Mouse (Mus musculus) CH12.LX (cell line): Measurements from ENCODE around the gene Pik3c2b. TPM values are rescaled to one million over a fixed set of nuclear protein-coding genes. Genes with fewer than 3 reads are reported as not detected.
"Not testable (repeated sequence)": the region's sequence is repeated elsewhere in the genome, so short reads cannot be mapped to it uniquely, and the experiment has no call there.

Source experiments
- DNase-seq: peaks from one replicate; pipeline ENCODE4 v3.0.0-alpha.2; 2013; ENCODE audit errors: extremely low read depth
- H3K27ac ChIP-seq: 2 replicates; pipeline ENCODE4 v1.5.1; 2012; ENCODE audit warnings: low read depth, mild to moderate bottlenecking, control low read depth, moderate library complexity; ENCODE audit not compliant: insufficient read depth
- H3K27me3 ChIP-seq: replicated peaks from 2 replicates; pipeline ENCODE3; 2012; ENCODE audit warnings: inconsistent platforms
- H3K36me3 ChIP-seq, 2 experiments: replicated peaks in 1 of 2; 2 replicates each; pipeline versions ENCODE3 to v1.6.1; 2012; ENCODE audit warnings: inconsistent platforms in 1 of 2, low read length in 1 of 2, mild to moderate bottlenecking in 1 of 2, mixed read lengths in 1 of 2, moderate library complexity in 1 of 2; ENCODE audit not compliant: control insufficient read depth in 1 of 2, insufficient read depth in 1 of 2
- H3K4me1 ChIP-seq, 2 experiments: 2 replicates each; pipeline ENCODE4 v1.6.1; 2012; ENCODE audit warnings: inconsistent platforms in 1 of 2, moderate library complexity in 1 of 2; ENCODE audit not compliant: insufficient read depth in 2 of 2, control insufficient read depth in 1 of 2
- H3K4me2 ChIP-seq: 2 replicates; pipeline ENCODE4 v1.6.1; 2012; ENCODE audit warnings: low read depth, mild to moderate bottlenecking, control low read depth; ENCODE audit not compliant: poor library complexity, insufficient read depth, severe bottlenecking
- H3K4me3 ChIP-seq, 3 experiments: fragments of 150-350 bp in 1 of 3; sonication (generic) in 1 of 3; replicated peaks in 1 of 3; 2 replicates each; pipeline versions ENCODE3 to v1.5.1; 2011 to 2012; ENCODE audit warnings: low read depth in 2 of 3, low read length in 2 of 3, mild to moderate bottlenecking in 2 of 3, moderate library complexity in 2 of 3, control low read depth in 1 of 3, improper control_type of control experiment in 1 of 3, inconsistent platforms in 1 of 3, mixed read lengths in 1 of 3; ENCODE audit not compliant: poor library complexity in 1 of 3
- H3K79me2 ChIP-seq: replicated peaks from 2 replicates; pipeline ENCODE4 v1.6.1; 2012; ENCODE audit warnings: mild to moderate bottlenecking, moderate library complexity; ENCODE audit not compliant: control insufficient read depth, poor library complexity, insufficient read depth, severe bottlenecking; ENCODE audit errors: extremely low read depth
- H3K9ac ChIP-seq: 2 replicates; pipeline ENCODE4 v1.6.1; 2012; ENCODE audit warnings: low read depth, mild to moderate bottlenecking, control low read depth, moderate library complexity; ENCODE audit not compliant: insufficient read depth
- H3K9me3 ChIP-seq: replicated peaks from 2 replicates; pipeline ENCODE3; 2012; ENCODE audit warnings: low read length, inconsistent platforms, mixed read lengths
- BHLHE40 ChIP-seq: IDR thresholded peaks from 2 replicates; pipeline ENCODE4 v1.6.1; 2011; ENCODE audit warnings: mild to moderate bottlenecking, low read depth, low read length, improper control_type of control experiment
- CTCF ChIP-seq, 2 experiments: IDR thresholded peaks in 1 of 2; conservative IDR thresholded peaks in 1 of 2; 2 replicates each; pipeline ENCODE4 v1.5.1; 2011 to 2012; ENCODE audit warnings: low read depth in 2 of 2, low read length in 2 of 2, improper control_type of control experiment in 1 of 2, inconsistent platforms in 1 of 2, mild to moderate bottlenecking in 1 of 2, moderate library complexity in 1 of 2
- ETS1 ChIP-seq: conservative IDR thresholded peaks from 2 replicates; pipeline ENCODE4 v1.6.1; 2012; ENCODE audit warnings: low read depth, mild to moderate bottlenecking, inconsistent platforms, low read length, improper control_type of control experiment, moderate library complexity
- GABPA ChIP-seq: IDR thresholded peaks from 2 replicates; pipeline ENCODE4 v1.6.1; 2012; ENCODE audit warnings: low read depth, low read length, improper control_type of control experiment, inconsistent platforms; ENCODE audit not compliant: insufficient replicate concordance
- HCFC1 ChIP-seq: IDR thresholded peaks from 2 replicates; pipeline ENCODE4 v1.6.1; 2012; ENCODE audit warnings: low read depth, mild to moderate bottlenecking, inconsistent platforms, low read length, improper control_type of control experiment
- JUN ChIP-seq: IDR thresholded peaks from 2 replicates; pipeline ENCODE4 v1.6.1; 2011; ENCODE audit warnings: low read depth, mild to moderate bottlenecking, low read length, improper control_type of control experiment, moderate library complexity; ENCODE audit not compliant: insufficient read depth
- MXI1 ChIP-seq: IDR thresholded peaks from 2 replicates; pipeline ENCODE4 v1.6.1; 2011; ENCODE audit warnings: mild to moderate bottlenecking, low read depth, low read length, improper control_type of control experiment
- MYC ChIP-seq: IDR thresholded peaks from 2 replicates; pipeline ENCODE4 v1.6.1; 2011; ENCODE audit warnings: low read depth, mild to moderate bottlenecking, improper control_type of control experiment, low read length
- POLR2AphosphoS2 ChIP-seq: IDR thresholded peaks from 2 replicates; pipeline ENCODE4 v1.6.1; 2011; ENCODE audit warnings: low read depth, low read length, improper control_type of control experiment
- RAD21 ChIP-seq: IDR thresholded peaks from 2 replicates; pipeline ENCODE4 v1.6.1; 2011; ENCODE audit warnings: low read depth, mild to moderate bottlenecking, low read length, improper control_type of control experiment, moderate library complexity
- TBP ChIP-seq: conservative IDR thresholded peaks from 2 replicates; pipeline ENCODE4 v1.6.1; 2011; ENCODE audit warnings: low read depth, low read length, improper control_type of control experiment
- UBTF ChIP-seq: IDR thresholded peaks from 2 replicates; pipeline ENCODE4 v1.6.1; 2012; ENCODE audit warnings: low read depth, mild to moderate bottlenecking, inconsistent platforms, low read length, improper control_type of control experiment, moderate library complexity
- USF1 ChIP-seq: IDR thresholded peaks from 2 replicates; pipeline ENCODE4 v1.6.1; 2014; ENCODE audit warnings: low read depth, mild to moderate bottlenecking, inconsistent platforms, low read length, improper control_type of control experiment
- ZC3H11A ChIP-seq: IDR thresholded peaks from 2 replicates; pipeline ENCODE4 v1.6.1; 2012; ENCODE audit warnings: low read depth, mild to moderate bottlenecking, inconsistent platforms, low read length, improper control_type of control experiment
- ZKSCAN1 ChIP-seq: IDR thresholded peaks from 2 replicates; pipeline ENCODE4 v1.6.1; 2012; ENCODE audit warnings: low read depth, inconsistent platforms, low read length, improper control_type of control experiment, borderline replicate concordance
- ZNF384 ChIP-seq: IDR thresholded peaks from 2 replicates; pipeline ENCODE4 v1.6.1; 2012; ENCODE audit warnings: low read depth, low read length, improper control_type of control experiment, inconsistent platforms
- dilution Hi-C: fragments of 300-500 bp; cut with MboI; formaldehyde crosslinking; loops from 2 replicates; pipeline ENCODE4 v1.14.3; 2020; ENCODE audit warnings: low sequenced_read_pairs; ENCODE audit not compliant: extremely low pct_unique_long_range_greater_than_20kb, extremely low pct_ligation_motif_present
- in situ Hi-C: fragments of 300-500 bp; cut with MboI; formaldehyde crosslinking; loops from 3 replicates; pipeline ENCODE4 v1.14.3; 2019; ENCODE audit warnings: low sequenced_read_pairs, low pct_ligation_motif_present, low pct_unique_long_range_greater_than_20kb, mixed read lengths
- polyA plus RNA-seq: library from polyadenylated mRNA; unstranded; fragments of >175 nt; gene quantifications from 2 replicates; pipeline ENCODE4 v1.2.1, GENCODE M21; 2012; ENCODE audit warnings: low read depth; ENCODE audit not compliant: insufficient read length
- total RNA-seq, 2 experiments: library from RNA; depleted of rRNA; stranded (reverse); fragments of 300-350 nt in 1 of 2; fragments of >200 nt in 1 of 2; gene quantifications; 2 replicates each; pipeline ENCODE4 v1.2.3; 2012 to 2014

Pik3c2b gene
- total and polyA plus RNA-seq, 3 experiments = 8.7 to 16.5 (median 12.0) TPM

DNA sequence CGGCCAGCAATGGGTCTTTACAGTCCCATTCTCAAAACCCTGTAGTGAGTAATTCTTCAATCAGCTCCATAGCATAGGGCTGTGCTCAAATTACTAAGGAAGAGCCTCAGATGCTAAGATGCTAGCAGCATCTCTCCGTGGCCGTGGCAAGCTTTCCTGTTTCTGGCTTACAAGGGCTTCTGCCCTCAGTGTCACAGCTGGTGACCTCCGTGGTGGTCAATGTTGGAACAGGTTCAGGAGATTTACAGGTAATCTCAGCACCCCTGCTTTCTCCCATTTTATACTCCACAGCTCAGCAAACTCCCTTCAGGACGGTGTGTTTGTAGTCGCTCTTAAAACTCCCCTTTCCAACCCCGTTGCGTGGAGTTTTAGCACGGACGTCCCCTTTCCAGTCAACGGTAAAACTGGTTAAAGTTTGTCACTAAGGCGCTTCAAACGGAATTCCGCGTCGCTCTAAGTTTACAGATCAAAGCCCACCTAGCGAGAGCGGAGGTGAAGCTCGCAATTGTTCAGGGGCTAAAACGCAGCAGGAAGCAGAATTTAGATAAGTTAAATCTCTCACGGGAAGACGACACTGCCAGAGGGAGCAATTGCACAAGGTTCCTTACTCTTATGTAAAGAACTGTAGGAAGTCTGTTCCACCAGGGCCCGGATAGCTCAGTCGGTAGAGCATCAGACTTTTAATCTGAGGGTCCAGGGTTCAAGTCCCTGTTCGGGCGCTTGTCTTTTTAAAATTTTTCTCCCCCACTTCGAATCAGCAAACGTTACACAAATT is 12.0 kb upstream of the Pik3c2b start:
- Histone ChIP-seq H3K27ac (no peak overlapping the region), H3K9ac (no peak overlapping the region), H3K4me1 (peaks cover 0 to 15% of the 10 kb centered on the region in 2 experiments; a peak in 2 of 4 replicates), H3K4me3 (no peak overlapping the region), H3K9me3 (peaks cover 8% of the 10 kb centered on the region), H3K27me3 (no peaks in the 10 kb centered on the region), H3K36me3 (peaks cover 2 to 4% of the 10 kb centered on the region in 2 experiments), H3K79me2 (no peaks in the 10 kb centered on the region), H3K4me2 (no peak overlapping the region)
- DNase-seq = no peak
- in situ Hi-C loops (loop anchor here (25.0 kb wide), 1 partner anchor 329 kb away; the partner anchor contains the start of genes Etnk2 and Ren1), dilution Hi-C loops (no loop called here)
- TF ChIP-seq CTCF (conservative IDR thresholded peaks at IDR 0.05 in 1 of 2, IDR thresholded peaks at IDR 0.05 in 1 of 2; ENCODE audit: low read depth in 2 of 2, low read length in 2 of 2) (no peak), TBP (peak; percentile 85), MXI1 (no peak), RAD21 (no peak), JUN (no peak), BHLHE40 (no peak), USF1 (no peak), UBTF (no peak)

DNA sequence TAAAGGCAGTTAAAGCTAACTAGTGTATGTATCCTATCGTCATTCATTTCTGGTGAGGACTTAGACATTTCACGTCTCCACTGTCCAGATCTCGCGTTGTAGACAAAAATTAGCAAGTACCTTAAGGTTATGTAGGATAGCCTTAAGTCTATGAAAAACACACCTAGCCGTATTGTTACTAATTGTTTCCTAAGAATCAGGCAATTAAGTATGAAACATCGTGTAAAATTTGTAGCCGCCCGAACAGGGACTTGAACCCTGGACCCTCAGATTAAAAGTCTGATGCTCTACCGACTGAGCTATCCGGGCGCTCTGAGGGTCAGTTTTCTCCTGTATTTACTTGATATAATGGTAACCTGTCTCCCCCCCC is 11.4 kb upstream of the Pik3c2b start:
- H3K27ac ChIP-seq = no peak overlapping the region
- in situ Hi-C loops = loop anchor here (25.0 kb wide), 1 partner anchor 328 kb away; the partner anchor contains the start of genes Etnk2 and Ren1
- TF ChIP-seq MYC (no peak), ETS1 (no peak), TBP (no peak; the same call in none of the 2 replicates), GABPA (no peak), HCFC1 (no peak), ZKSCAN1 (no peak), POLR2AphosphoS2 (no peak), ZNF384 (no peak), RAD21 (no peak), CTCF (conservative IDR thresholded peaks at IDR 0.05 in 1 of 2, IDR thresholded peaks at IDR 0.05 in 1 of 2; ENCODE audit: low read depth in 2 of 2, low read length in 2 of 2) (no peak), MXI1 (no peak), ZC3H11A (no peak)
- TF ChIP-seq, all 38 proteins: peak for 0
- no peak overlapping the region for H3K4me2 ChIP-seq
- H3K79me2 ChIP-seq = no peaks in the 10 kb centered on the region
- H3K9me3 ChIP-seq = peaks cover 8% of the 10 kb centered on the region
- no peaks in the 10 kb centered on the region for H3K27me3 ChIP-seq
- no peak overlapping the region for H3K9ac ChIP-seq
- dilution Hi-C loops = no loop called here
- peaks cover 0 to 12% of the 10 kb centered on the region in 2 experiments; a peak in 2 of 4 replicates for H3K4me1 ChIP-seq
- DNase-seq = no peak
- H3K4me3 ChIP-seq = no peak overlapping the region
- peaks cover 2 to 4% of the 10 kb centered on the region in 2 experiments for H3K36me3 ChIP-seq

DNA sequence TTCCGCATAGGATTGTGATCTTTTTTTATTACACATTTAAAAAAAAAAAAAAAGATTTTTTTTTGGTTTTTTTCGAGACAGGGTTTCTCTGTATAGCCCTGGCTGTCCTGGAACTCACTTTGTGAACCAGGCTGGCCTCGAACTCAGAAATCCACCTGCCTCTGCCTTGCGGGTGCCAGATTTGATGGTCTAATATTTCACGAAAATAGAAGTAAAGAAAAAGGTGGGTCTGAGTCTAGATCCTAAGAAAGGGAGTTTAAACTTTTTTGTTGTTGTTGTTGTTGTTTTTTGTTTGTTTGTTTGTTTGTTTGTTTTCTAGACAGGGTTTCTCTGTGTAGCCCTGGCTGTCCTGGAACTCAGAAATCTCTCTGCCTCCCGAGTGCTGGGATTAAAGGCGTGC is 10.8 kb upstream of the Pik3c2b start:
- H3K27me3 ChIP-seq, H3K79me2 ChIP-seq, H3K36me3 ChIP-seq, H3K9me3 ChIP-seq, DNase-seq, H3K4me3 ChIP-seq, H3K27ac ChIP-seq, H3K9ac ChIP-seq, H3K4me2 ChIP-seq, dilution Hi-C loops: not testable (repeated sequence)
- H3K4me1 ChIP-seq = peaks cover 0 to 12% of the 10 kb centered on the region in 2 experiments; a peak in 2 of 4 replicates
- in situ Hi-C loops = loop anchor here (25.0 kb wide), 1 partner anchor 328 kb away; the partner anchor contains the start of genes Etnk2 and Ren1
